Mouse (Mus musculus): ENCODE data around the gene Gpr37l1. TPM values are rescaled to one million over a fixed set of nuclear protein-coding genes. Genes with fewer than 3 reads are reported as not detected.

Gene Gpr37l1
- polyA plus RNA-seq (2021; fragmentation: Nextera tagmentation), result 251 and 272 TPM in 2 replicates
- long read RNA-seq, experiment 1, transcript Gpr37l1-201 (2 exons, 2,269 nt), result major isoform, 587 of 646 reads
- long read RNA-seq, experiment 1, partial matches to known transcripts, result 44 of 646 reads
- long read RNA-seq, experiment 1, other reads (novel, unspliced or antisense), result 15 of 646 reads
- long read RNA-seq, experiment 2, transcript Gpr37l1-201 (2 exons, 2,269 nt), result major isoform, 873 of 909 reads
- long read RNA-seq, experiment 2, partial matches to known transcripts, result 0 of 909 reads
- long read RNA-seq, experiment 2, other reads (novel, unspliced or antisense), result 36 of 909 reads

GRCm38 (mm10) chr1:135167435-135167834 is at the start of gene Gpr37l1:
TSS of gene Gpr37l1 (minus strand) at chr1:135167681.

GRCm38 (mm10) chr1:135146077-135146945 is 21.2 kb downstream of the Gpr37l1 start, which contains the start of gene Arl8a:
TSS of gene Arl8a (plus strand) at chr1:135146824.

GRCm38 (mm10) chr1:135132473-135132872 is 35.0 kb downstream of the Gpr37l1 start, which contains the start of gene Ptpn7:
TSS of gene Ptpn7 (plus strand) at chr1:135132700.

Other genes with a start within 250 kb of the Gpr37l1 start
- gene Ppp1r12b, start 211.7 kb downstream of the Gpr37l1 start, polyA plus RNA-seq (2021; fragmentation: Nextera tagmentation), result 9.5 and 13.2 TPM in 2 replicates
- gene Ube2t, start 205.1 kb downstream of the Gpr37l1 start, polyA plus RNA-seq (2021; fragmentation: Nextera tagmentation), result 1.8 and 1.9 TPM in 2 replicates
- gene Lgr6, start 62.4 kb downstream of the Gpr37l1 start, polyA plus RNA-seq (2021; fragmentation: Nextera tagmentation), result 0.77 and 1.4 TPM in 2 replicates
- 0.08 TPM in 1 of 2 replicates, not detected in the other for gene Ptpn7, start 35.0 kb downstream of the Gpr37l1 start, polyA plus RNA-seq (2021; fragmentation: Nextera tagmentation)
- gene Arl8a, start 20.9 kb downstream of the Gpr37l1 start, polyA plus RNA-seq (2021; fragmentation: Nextera tagmentation), result 22.7 and 26.0 TPM in 2 replicates
- gene Elf3, start 90.9 kb upstream of the Gpr37l1 start, polyA plus RNA-seq (2021; fragmentation: Nextera tagmentation), result 0.11 TPM in 1 of 2 replicates, not detected in the other
- 28.8 and 32.5 TPM in 2 replicates for gene Rnpep, start 116.4 kb upstream of the Gpr37l1 start, polyA plus RNA-seq (2021; fragmentation: Nextera tagmentation)
- 294 and 297 TPM in 2 replicates for gene Timm17a, start 146.1 kb upstream of the Gpr37l1 start, polyA plus RNA-seq (2021; fragmentation: Nextera tagmentation)
- gene Lmod1, start 157.1 kb upstream of the Gpr37l1 start, polyA plus RNA-seq (2021; fragmentation: Nextera tagmentation), result 0.15 and 0.24 TPM in 2 replicates
- gene Shisa4, start 207.6 kb upstream of the Gpr37l1 start, polyA plus RNA-seq (2021; fragmentation: Nextera tagmentation), result 179 and 184 TPM in 2 replicates